10 mouse cellular contexts compared by ENCODE assay signal in genomic region chr17:49642889-49643490, GRCm38 (mm10). TPM values are rescaled to one million over a fixed set of nuclear protein-coding genes. Genes with fewer than 3 reads are reported as not detected.
DNase-seq lines count a peak whose midpoint lies in the region; ATAC-seq and TF ChIP-seq lines count a peak whose summit lies in the region.
"Had no signal": no experiment of that assay in that cellular context is flagged by ENCODE, and none has a peak within 500 bp of the region (broad histone marks: within the 10 kb centered on the region; RNA-seq: fewer than 3 reads in every experiment).

No protein-coding gene starts in this region.

- H3K36me3 ChIP-seq in midbrain, postnatal 0 days (ENCODE audit: insufficient read depth, low read length), result no peaks in the 10 kb centered on the region
- no peaks in the 10 kb centered on the region for H3K36me3 ChIP-seq in midbrain, embryonic 10.5 days
- H3K36me3 ChIP-seq in stomach, postnatal 0 days (ENCODE audit: control insufficient read depth, insufficient read depth, low read length), result no peaks in the 10 kb centered on the region
- H3K36me3 ChIP-seq: limb, embryonic 15.5 days had no signal

- 88% methylated on average over 11 of the region's 11 CpGs for WGBS in midbrain, postnatal 0 days
- WGBS in midbrain, embryonic 10.5 days, result 89% methylated on average over 11 of the region's 11 CpGs
- WGBS in stomach, postnatal 0 days, result 87% methylated on average over 11 of the region's 11 CpGs

- peak; percentile 16 for DNase-seq in embryo, embryonic 11 days
- no peak for DNase-seq in embryo, embryonic 10 days (ENCODE audit: low spot score)
- no peak for DNase-seq in midbrain, postnatal 0 days (ENCODE audit: low spot score)
- no peak for DNase-seq in midbrain, embryonic 10.5 days (ENCODE audit: low spot score)
- peak; percentile 19 to 48 for DNase-seq in layer of hippocampus, postnatal 25 days (ENCODE audit: extremely low spot score in 1 of 2, low spot score in 1 of 2)
- DNase-seq in stomach, postnatal 0 days (ENCODE audit: low spot score), result peak; percentile 24
- no peak for DNase-seq in adrenal gland, postnatal 25 days
- DNase-seq in heart, postnatal 14 days, result no peak

- no peak overlapping the region for H3K9ac ChIP-seq in midbrain, postnatal 0 days (replicated peaks; ENCODE audit: low read length, poor library complexity, severe bottlenecking)
- no peak overlapping the region for H3K9ac ChIP-seq in stomach, postnatal 0 days (ENCODE audit: low read length)
- H3K9ac ChIP-seq: hindbrain, embryonic 14.5 days; limb, embryonic 15.5 days had no signal

- intact Hi-C loops in heart, postnatal 14 days (cut with DNase I), result no loop called here

- peak; percentile 36 for TF ChIP-seq CTCF in midbrain, postnatal 0 days (IDR thresholded peaks at IDR 0.05)
- TF ChIP-seq CTCF in stomach, postnatal 0 days (IDR thresholded peaks at IDR 0.05; ENCODE audit: low read depth), result peak; percentile 49

- no peaks in the 10 kb centered on the region for H3K4me1 ChIP-seq in midbrain, postnatal 0 days (ENCODE audit: insufficient read depth, low read length)
- 0 out of 2 replicates have a peak, but pooled peaks cover 6% of the 10 kb centered on the region for H3K4me1 ChIP-seq in midbrain, embryonic 10.5 days
- no peaks in the 10 kb centered on the region for H3K4me1 ChIP-seq in stomach, postnatal 0 days (replicated peaks; ENCODE audit: control insufficient read depth, insufficient read depth)

- H3K4me2 ChIP-seq in midbrain, postnatal 0 days (ENCODE audit: low read depth, low read length, poor library complexity, severe bottlenecking), result no peak overlapping the region
- no peak overlapping the region for H3K4me2 ChIP-seq in stomach, postnatal 0 days (replicated peaks; ENCODE audit: low read depth)
- H3K4me2 ChIP-seq: hindbrain, embryonic 14.5 days; limb, embryonic 15.5 days had no signal

- no peak overlapping the region for H3K4me3 ChIP-seq in midbrain, postnatal 0 days (ENCODE audit: low read depth, low read length)
- H3K4me3 ChIP-seq in midbrain, embryonic 10.5 days, result no peak overlapping the region
- H3K4me3 ChIP-seq in stomach, postnatal 0 days (ENCODE audit: low read depth, low read length), result no peak overlapping the region
- H3K4me3 ChIP-seq: limb, embryonic 15.5 days had no signal

- H3K9me3 ChIP-seq in midbrain, postnatal 0 days (ENCODE audit: low read length), result 0 out of 2 replicates have a peak, but pooled peaks cover 2% of the 10 kb centered on the region
- no peaks in the 10 kb centered on the region for H3K9me3 ChIP-seq in midbrain, embryonic 10.5 days (replicated peaks)
- H3K9me3 ChIP-seq in stomach, postnatal 0 days (ENCODE audit: control insufficient read depth, low read length), result no peaks in the 10 kb centered on the region
- H3K9me3 ChIP-seq: limb, embryonic 15.5 days had no signal

- no peak for ATAC-seq in midbrain, postnatal 0 days (ENCODE audit: low FRiP score)
- ATAC-seq in stomach, postnatal 0 days (ENCODE audit: low FRiP score, low TSS enrichment), result no peak

- no peak overlapping the region for H3K27ac ChIP-seq in midbrain, postnatal 0 days (ENCODE audit: low read depth, low read length)
- H3K27ac ChIP-seq in midbrain, embryonic 10.5 days (replicated peaks), result no peak overlapping the region
- H3K27ac ChIP-seq in stomach, postnatal 0 days (replicated peaks), result no peak overlapping the region
- H3K27ac ChIP-seq: hindbrain, embryonic 14.5 days; limb, embryonic 15.5 days had no signal

- TF ChIP-seq EP300 in stomach, postnatal 0 days (optimal IDR thresholded peaks at IDR 0.05), result no peak

- no peaks in the 10 kb centered on the region for H3K27me3 ChIP-seq in midbrain, postnatal 0 days (ENCODE audit: insufficient read depth, low read length)
- H3K27me3 ChIP-seq in midbrain, embryonic 10.5 days (ENCODE audit: low read depth, poor library complexity, severe bottlenecking), result no peaks in the 10 kb centered on the region
- H3K27me3 ChIP-seq in stomach, postnatal 0 days (ENCODE audit: control insufficient read depth, insufficient read depth, low read length), result no peaks in the 10 kb centered on the region
- H3K27me3 ChIP-seq: limb, embryonic 15.5 days had no signal

RNA-seq across cellular contexts. Expression of gene Kif6, which starts 28.1 kb away (rescaled TPM):
- total RNA-seq in midbrain, postnatal 0 days (2014; rRNA removed), result 2.1 and 2.7 TPM in 2 replicates
- polyA plus RNA-seq in midbrain, postnatal 0 days (2015; fragmentation: Nextera tagmentation; extraction: Ambion mirVana), result 1.1 and 1.7 TPM in 2 replicates
- 1.6 and 2.3 TPM in 2 replicates for polyA plus RNA-seq in midbrain, embryonic 10.5 days (2016; fragmentation: Nextera tagmentation; extraction: Ambion mirVana)
- 1 to 10 TPM; 3.0 to 3.9 TPM for total RNA-seq in layer of hippocampus, postnatal 25 days (2021)
- polyA plus RNA-seq in stomach, postnatal 0 days (2015; fragmentation: Nextera tagmentation; extraction: Ambion mirVana), result 0.42 and 0.85 TPM in 2 replicates
- total RNA-seq in adrenal gland, postnatal 25 days (2021), result 0.62 and 1.3 TPM in 2 replicates
- total RNA-seq in heart, postnatal 14 days (2021), result 1 to 10 TPM; 2.4 to 4.2 TPM

Comparison
In these comparisons a context has a peak if more than half of its experiments do, and no peak if none do; other contexts are left out.
1. DNase-seq: peak in embryo, embryonic 11 days (single experiment), layer of hippocampus, postnatal 25 days (2 of 2) and stomach, postnatal 0 days (single experiment); none in embryo, embryonic 10 days (single experiment), midbrain, postnatal 0 days (single experiment), midbrain, embryonic 10.5 days (single experiment), adrenal gland, postnatal 25 days (single experiment) and heart, postnatal 14 days (0 of 2).